Mouse (Mus musculus): ENCODE data around the gene Abca4. TPM values are rescaled to one million over a fixed set of nuclear protein-coding genes. Genes with fewer than 3 reads are reported as not detected.

The Abca4 gene
- polyA plus RNA-seq, 1 experiment from 2014 or later: 0.94 TPM

DNA sequence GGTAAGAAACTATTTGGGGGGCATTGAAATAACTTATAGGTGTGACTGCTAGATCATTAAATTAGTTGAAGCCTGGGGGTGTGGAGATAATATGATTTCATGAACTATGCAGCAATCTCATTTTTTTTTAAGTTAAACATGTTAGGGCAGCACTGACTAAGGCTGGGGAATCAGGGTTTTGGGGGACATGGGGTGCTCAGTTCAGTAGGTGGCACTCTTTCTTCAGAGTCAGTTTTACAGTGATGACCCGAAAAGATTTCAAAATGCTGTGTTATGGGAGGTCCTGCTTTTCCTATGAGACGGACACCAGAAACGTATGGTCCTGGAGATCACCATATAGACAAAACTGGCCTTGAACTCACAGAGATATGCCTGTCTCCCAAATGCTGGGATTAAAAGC is 99.2 kb downstream of the Abca4 start:
- ATAC-seq (ENCODE audit: insufficient number of reproducible peaks, insufficient read depth, low FRiP score, low TSS enrichment, low read depth): no peak
- no peaks in the 10 kb centered on the region for H3K27me3 ChIP-seq
- H3K27ac ChIP-seq: no peak overlapping the region
- H3K4me1 ChIP-seq: peaks cover 4% of the 10 kb centered on the region
- no peak overlapping the region for H3K9ac ChIP-seq
- H3K4me2 ChIP-seq: no peak overlapping the region
- no peaks in the 10 kb centered on the region for H3K9me3 ChIP-seq
- no peak overlapping the region for H3K4me3 ChIP-seq
- no peaks in the 10 kb centered on the region for H3K36me3 ChIP-seq
- WGBS: 78% methylated on average over 3 of the region's 3 CpGs

DNA sequence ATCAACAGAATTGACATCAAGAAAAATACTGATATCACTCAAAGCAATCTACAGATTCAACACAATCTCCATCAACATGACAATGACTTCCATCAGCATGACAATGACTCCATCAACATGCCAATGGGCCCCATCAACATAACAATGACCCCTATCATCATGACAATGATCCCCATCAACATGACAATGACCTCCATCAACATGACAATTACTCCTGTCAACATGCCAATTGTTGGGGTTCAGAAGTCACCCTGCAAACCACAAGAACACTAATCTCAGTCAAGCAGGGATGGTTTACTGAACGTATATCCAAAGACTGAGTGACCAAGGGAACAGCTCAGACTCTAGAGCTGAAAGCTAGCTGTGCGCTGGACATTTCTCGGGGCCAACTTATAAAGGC is 101.2 kb downstream of the Abca4 start:
- H3K27me3 ChIP-seq: no peaks in the 10 kb centered on the region
- no peak overlapping the region for H3K4me3 ChIP-seq
- peaks cover 4% of the 10 kb centered on the region for H3K4me1 ChIP-seq
- WGBS: 87% methylated on average over 3 of the region's 3 CpGs
- H3K9ac ChIP-seq: no peak overlapping the region
- ATAC-seq (ENCODE audit: insufficient number of reproducible peaks, insufficient read depth, low FRiP score, low TSS enrichment, low read depth): no peak
- no peak overlapping the region for H3K27ac ChIP-seq
- H3K4me2 ChIP-seq: no peak overlapping the region
- H3K36me3 ChIP-seq: no peaks in the 10 kb centered on the region
- no peaks in the 10 kb centered on the region for H3K9me3 ChIP-seq

DNA sequence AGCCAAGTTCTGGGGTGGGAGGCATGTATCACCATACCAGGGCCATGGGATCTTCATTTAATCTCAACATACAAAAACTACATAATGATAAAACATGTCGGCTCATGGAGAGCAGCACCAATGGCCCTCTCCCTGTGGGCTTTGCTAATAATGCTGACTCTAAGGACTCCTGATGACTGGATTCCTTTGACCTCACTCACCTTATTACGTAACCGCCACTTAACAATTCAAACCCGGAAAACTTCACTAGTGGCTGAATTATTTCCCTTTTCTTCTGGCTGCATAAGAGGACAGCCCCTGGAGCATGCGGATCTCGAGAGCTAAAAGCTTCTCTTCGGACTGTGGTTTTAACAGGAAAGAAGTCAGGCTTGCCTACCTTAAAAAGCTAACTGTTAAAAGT is 106.6 kb downstream of the Abca4 start:
- no peaks in the 10 kb centered on the region for H3K9me3 ChIP-seq
- no peak overlapping the region for H3K27ac ChIP-seq
- H3K4me1 ChIP-seq: peaks cover 9% of the 10 kb centered on the region
- no peak overlapping the region for H3K4me3 ChIP-seq
- 77% methylated on average over 7 of the region's 7 CpGs for WGBS
- H3K4me2 ChIP-seq: no peak overlapping the region
- no peaks in the 10 kb centered on the region for H3K27me3 ChIP-seq
- H3K36me3 ChIP-seq: no peaks in the 10 kb centered on the region
- no peak for ATAC-seq (ENCODE audit: insufficient number of reproducible peaks, insufficient read depth, low FRiP score, low TSS enrichment, low read depth)
- H3K9ac ChIP-seq: no peak overlapping the region

DNA sequence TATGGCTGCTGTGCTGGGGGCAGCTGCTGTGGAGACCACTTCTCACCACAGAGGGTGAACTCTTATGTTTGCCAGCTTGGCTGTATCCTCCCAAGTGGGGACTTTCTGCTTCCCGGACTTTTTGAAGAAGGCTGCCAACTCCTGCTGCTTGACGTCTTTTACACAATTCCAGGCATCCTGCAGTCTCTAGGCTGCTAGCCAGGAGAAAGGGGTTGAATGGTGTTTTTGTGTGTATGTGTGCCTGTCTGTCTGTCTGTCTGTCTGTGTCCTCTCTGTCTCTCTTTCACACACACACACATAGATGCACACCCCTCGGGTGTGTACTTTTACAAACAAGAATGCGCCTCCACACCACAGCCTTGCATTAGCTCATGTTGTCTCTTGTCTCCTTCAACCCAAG is 108.2 kb downstream of the Abca4 start:
- Histone ChIP-seq H3K36me3 (no peaks in the 10 kb centered on the region), H3K27me3 (no peaks in the 10 kb centered on the region), H3K4me2 (no peak overlapping the region), H3K27ac (no peak overlapping the region), H3K4me3 (no peak overlapping the region), H3K9me3 (no peaks in the 10 kb centered on the region), H3K9ac (no peak overlapping the region), H3K4me1 (peaks cover 9% of the 10 kb centered on the region)
- WGBS: 58% methylated on average over 4 of the region's 4 CpGs
- no peak for ATAC-seq (ENCODE audit: insufficient number of reproducible peaks, insufficient read depth, low FRiP score, low TSS enrichment, low read depth)

DNA sequence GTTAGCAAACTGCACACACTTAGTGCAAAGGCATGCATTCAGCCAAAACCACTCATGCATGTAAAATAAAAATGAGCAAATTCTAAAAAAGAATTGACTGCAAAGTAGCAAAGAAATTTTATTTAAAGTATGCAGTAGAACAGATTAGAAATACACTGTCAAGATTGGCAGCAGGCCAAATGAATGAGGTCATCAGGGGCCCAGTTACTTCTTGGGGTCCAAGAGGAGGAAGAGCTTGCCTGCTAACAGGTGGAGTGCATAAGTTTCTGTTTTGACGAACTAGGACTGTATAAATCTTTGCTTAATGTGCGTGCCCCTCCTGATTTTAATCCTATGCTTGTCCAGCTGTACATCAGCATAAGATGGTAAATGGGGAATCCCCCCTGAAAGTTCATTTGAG is 109.8 kb downstream of the Abca4 start:
- Histone ChIP-seq H3K4me1 (0 out of 2 replicates have a peak, but pooled peaks cover 5% of the 10 kb centered on the region), H3K36me3 (no peaks in the 10 kb centered on the region), H3K9ac (no peak overlapping the region), H3K4me3 (no peak overlapping the region), H3K27me3 (no peaks in the 10 kb centered on the region), H3K9me3 (no peaks in the 10 kb centered on the region), H3K27ac (no peak overlapping the region), H3K4me2 (no peak overlapping the region)
- 75% methylated on average over 2 of the region's 2 CpGs for WGBS
- no peak for ATAC-seq (ENCODE audit: insufficient number of reproducible peaks, insufficient read depth, low FRiP score, low TSS enrichment, low read depth)

DNA sequence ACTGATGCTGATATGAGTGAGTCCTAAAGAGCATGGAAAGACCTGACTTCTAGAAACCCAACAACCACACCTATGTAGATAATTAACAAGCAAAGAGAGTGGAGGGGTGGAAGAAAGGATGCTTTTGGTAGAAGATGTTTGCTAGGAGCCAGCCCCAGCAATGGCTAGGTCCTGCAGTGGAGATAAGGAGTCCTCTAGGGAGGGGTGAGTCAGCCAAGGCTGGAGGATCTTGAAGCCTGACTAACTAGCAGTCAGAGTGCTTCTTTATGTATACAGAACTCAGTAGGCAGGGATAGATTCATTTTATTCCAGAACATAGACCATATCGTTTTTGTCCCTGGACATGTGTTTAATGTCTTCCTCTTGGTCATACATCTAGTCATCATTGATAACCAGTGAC is 115.2 kb downstream of the Abca4 start:
- no peak for ATAC-seq (ENCODE audit: insufficient number of reproducible peaks, insufficient read depth, low FRiP score, low TSS enrichment, low read depth)
- Histone ChIP-seq H3K4me2 (no peak overlapping the region), H3K9me3 (no peaks in the 10 kb centered on the region), H3K36me3 (no peaks in the 10 kb centered on the region), H3K9ac (no peak overlapping the region), H3K27ac (no peak overlapping the region), H3K27me3 (no peaks in the 10 kb centered on the region), H3K4me3 (no peak overlapping the region), H3K4me1 (0 out of 2 replicates have a peak, but pooled peaks cover under 1% of the 10 kb centered on the region)
- 86% methylated on average over 1 of the region's 1 CpGs for WGBS

DNA sequence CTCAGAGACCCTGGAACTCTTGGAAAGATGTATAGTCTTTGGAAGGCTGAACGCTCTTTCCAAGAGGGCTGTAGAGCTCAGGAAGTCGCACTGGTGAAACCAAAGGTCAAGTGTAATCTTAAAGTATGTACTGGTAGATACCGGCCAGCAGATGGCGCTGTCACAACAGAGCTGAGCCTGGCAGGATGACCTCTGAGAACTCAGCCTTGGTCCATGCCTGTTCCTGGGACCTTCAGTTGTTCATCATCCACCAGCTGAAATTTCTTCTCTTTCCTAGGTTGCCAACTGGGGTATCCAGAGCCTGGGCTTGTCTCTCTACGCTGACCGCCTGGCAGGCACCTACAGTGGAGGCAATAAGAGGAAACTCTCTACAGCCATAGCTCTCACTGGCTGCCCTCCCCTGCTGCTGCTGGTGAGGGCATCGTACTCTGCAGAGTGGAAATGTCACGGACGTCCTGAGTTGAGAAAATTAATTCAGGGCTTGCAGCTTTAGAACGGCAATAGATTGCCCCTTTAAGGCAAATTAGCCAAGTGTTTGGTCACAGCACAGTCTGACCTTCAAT is 125.5 kb downstream of the Abca4 start:
- Histone ChIP-seq H3K27ac (no peak overlapping the region), H3K27me3 (no peaks in the 10 kb centered on the region), H3K4me3 (no peak overlapping the region), H3K4me1 (no peaks in the 10 kb centered on the region), H3K9me3 (no peaks in the 10 kb centered on the region), H3K9ac (no peak overlapping the region), H3K4me2 (no peak overlapping the region), H3K36me3 (no peaks in the 10 kb centered on the region)
- ATAC-seq (ENCODE audit: insufficient number of reproducible peaks, insufficient read depth, low FRiP score, low TSS enrichment, low read depth): no peak
- WGBS: 40% methylated on average over 10 of the region's 10 CpGs

DNA sequence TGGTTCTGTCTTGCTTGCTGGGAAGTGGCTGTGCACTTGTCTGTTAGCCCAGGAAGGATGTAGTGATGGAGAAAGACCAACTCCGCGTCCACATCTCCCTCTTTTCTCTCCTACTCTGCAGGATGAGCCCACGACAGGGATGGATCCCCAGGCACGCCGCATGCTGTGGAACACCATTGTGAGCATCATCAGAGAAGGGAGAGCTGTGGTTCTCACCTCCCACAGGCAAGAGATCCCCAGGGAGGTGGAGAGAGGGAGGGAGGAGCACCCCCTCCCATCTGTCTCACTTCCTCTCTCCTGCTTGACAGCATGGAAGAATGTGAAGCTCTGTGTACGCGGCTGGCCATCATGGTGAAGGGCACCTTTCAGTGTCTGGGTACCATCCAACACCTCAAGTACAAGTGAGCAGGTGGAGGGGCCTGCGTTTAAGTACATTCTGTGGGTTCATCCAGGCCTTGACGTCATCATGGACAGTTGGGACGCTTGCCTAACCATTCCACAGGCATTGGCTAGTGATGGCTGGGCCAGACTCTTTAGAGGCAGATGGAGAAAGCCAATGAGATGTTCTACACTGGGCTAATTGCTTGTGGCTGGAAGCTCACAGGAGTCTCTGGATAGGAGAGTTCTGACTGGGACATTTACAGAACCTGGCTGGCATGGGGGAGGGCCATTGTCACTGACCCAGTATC is 126.5 kb downstream of the Abca4 start:
- no peaks in the 10 kb centered on the region for H3K9me3 ChIP-seq
- H3K36me3 ChIP-seq: no peaks in the 10 kb centered on the region
- H3K4me1 ChIP-seq: no peaks in the 10 kb centered on the region
- H3K4me3 ChIP-seq: no peak overlapping the region
- no peak overlapping the region for H3K27ac ChIP-seq
- no peaks in the 10 kb centered on the region for H3K27me3 ChIP-seq
- no peak overlapping the region for H3K9ac ChIP-seq
- no peak for ATAC-seq (ENCODE audit: insufficient number of reproducible peaks, insufficient read depth, low FRiP score, low TSS enrichment, low read depth)
- H3K4me2 ChIP-seq: no peak overlapping the region
- 89% methylated on average over 10 of the region's 10 CpGs for WGBS

DNA sequence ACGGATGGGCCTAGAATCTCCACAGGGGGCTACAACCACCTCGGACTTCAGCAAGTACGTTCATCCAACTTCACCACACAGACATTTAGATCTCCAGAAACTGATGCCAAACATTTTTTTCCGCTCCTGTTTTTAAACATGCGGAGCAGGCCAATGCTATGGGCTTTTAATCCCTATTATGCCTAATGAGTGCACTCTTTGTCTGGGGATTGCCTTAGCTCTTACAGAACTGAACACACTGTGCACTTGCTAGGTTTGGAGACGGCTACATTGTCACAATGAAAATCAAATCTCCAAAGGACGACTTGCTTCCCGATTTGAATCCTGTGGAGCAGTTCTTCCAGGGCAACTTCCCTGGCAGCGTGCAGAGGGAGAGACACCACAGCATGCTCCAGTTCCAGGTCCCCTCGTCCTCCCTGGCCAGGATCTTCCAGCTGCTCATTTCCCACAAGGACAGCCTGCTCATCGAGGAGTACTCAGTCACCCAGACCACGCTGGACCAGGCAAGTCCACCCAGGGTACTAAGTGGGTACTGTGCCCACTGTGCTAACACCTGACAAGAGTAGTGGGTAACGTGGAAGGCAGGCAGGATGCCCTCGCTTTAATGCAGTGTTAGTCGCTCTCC is 129.4 kb downstream of the Abca4 start:
- H3K9ac ChIP-seq: no peak overlapping the region
- no peaks in the 10 kb centered on the region for H3K27me3 ChIP-seq
- no peak for ATAC-seq (ENCODE audit: insufficient number of reproducible peaks, insufficient read depth, low FRiP score, low TSS enrichment, low read depth)
- no peak overlapping the region for H3K27ac ChIP-seq
- H3K36me3 ChIP-seq: no peaks in the 10 kb centered on the region
- no peaks in the 10 kb centered on the region for H3K4me1 ChIP-seq
- no peak overlapping the region for H3K4me3 ChIP-seq
- WGBS: 75% methylated on average over 15 of the region's 15 CpGs
- no peak overlapping the region for H3K4me2 ChIP-seq
- H3K9me3 ChIP-seq: no peaks in the 10 kb centered on the region

DNA sequence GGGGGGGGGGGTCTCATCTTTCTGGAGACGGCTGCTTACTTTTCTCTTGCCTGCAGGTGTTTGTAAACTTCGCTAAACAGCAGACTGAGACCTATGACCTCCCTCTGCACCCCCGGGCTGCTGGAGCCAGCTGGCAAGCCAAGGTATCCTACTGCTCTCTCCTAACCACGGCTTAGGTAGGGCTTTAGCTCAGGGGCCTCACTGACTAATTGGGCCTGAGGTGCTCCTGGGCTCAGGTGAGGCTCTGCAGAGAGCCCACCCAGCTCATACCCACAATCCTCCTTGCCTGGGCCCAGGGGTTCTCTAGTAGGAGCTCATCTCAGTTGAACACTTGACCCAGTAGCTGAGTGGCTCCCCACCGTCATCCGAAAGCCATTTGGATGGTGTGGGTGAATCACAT is 131.8 kb downstream of the Abca4 start:
- no peak for ATAC-seq (ENCODE audit: insufficient number of reproducible peaks, insufficient read depth, low FRiP score, low TSS enrichment, low read depth)
- no peaks in the 10 kb centered on the region for H3K4me1 ChIP-seq
- no peak overlapping the region for H3K4me2 ChIP-seq
- H3K36me3 ChIP-seq: no peaks in the 10 kb centered on the region
- no peak overlapping the region for H3K27ac ChIP-seq
- H3K9ac ChIP-seq: no peak overlapping the region
- no peaks in the 10 kb centered on the region for H3K9me3 ChIP-seq
- H3K27me3 ChIP-seq: no peaks in the 10 kb centered on the region
- no peak overlapping the region for H3K4me3 ChIP-seq
- WGBS: 71% methylated on average over 6 of the region's 6 CpGs

DNA sequence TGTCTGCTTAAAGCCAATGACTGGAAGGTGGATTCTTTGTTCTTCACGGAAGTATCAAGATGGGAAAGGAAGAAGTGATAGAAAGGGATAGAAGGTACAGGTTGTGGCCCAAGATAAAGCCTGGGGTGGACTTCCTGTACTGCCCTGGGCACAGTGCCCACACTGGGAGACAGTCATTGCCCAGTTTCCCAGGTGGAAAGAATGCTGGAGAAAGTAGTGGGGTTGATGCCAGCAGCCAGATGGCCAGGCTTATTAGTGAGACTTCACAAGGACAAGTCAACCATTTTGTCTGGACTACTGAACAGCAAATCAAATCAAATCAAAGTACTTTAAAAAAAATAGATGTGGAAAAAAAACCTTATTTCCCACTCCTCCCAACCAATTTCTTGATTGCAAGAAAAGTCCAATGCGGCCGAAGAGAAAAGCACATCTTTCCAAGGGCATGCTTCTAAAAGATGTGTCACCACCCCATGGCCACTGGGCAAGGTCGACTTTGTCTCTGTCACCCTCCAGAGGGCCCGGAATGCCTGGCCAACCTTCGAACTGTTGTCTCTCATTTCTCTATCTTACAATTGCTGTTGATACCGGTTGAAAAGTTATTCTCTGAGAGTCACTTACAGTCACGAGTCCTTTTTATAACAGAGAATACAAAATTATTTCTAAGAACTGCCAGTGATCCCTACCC is 132.6 kb downstream of the Abca4 start:
- H3K4me3 ChIP-seq: no peak overlapping the region
- H3K27me3 ChIP-seq: no peaks in the 10 kb centered on the region
- 89% methylated on average over 8 of the region's 8 CpGs for WGBS
- ATAC-seq (ENCODE audit: insufficient number of reproducible peaks, insufficient read depth, low FRiP score, low TSS enrichment, low read depth): no peak
- H3K4me2 ChIP-seq: no peak overlapping the region
- no peaks in the 10 kb centered on the region for H3K36me3 ChIP-seq
- no peaks in the 10 kb centered on the region for H3K9me3 ChIP-seq
- no peak overlapping the region for H3K27ac ChIP-seq
- H3K4me1 ChIP-seq: no peaks in the 10 kb centered on the region
- no peak overlapping the region for H3K9ac ChIP-seq

DNA sequence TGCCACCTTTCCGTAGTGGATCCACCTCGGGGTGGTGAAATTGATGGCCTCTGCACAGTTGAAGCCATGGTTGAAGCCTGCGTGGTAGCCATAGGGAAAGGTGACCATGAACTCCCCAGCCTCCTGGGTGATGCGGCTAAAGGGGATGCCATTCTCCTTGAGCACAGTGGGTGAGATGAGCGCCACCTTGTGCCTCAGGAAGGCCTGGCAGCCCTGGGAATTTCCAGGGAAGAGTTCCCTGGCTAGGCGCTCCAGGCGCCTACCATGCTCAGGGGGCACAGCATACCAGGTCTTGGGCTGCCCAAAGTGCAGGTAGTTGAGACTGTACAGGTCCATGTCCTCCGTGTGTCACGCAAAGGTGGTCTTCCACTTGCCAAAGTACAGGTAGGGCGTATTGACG is 139.9 kb downstream of the Abca4 start:
- H3K4me1 ChIP-seq: no peaks in the 10 kb centered on the region
- WGBS: 51% methylated on average over 11 of the region's 11 CpGs
- no peak for ATAC-seq (ENCODE audit: insufficient number of reproducible peaks, insufficient read depth, low FRiP score, low TSS enrichment, low read depth)
- H3K4me2 ChIP-seq: no peak overlapping the region
- H3K36me3 ChIP-seq: no peaks in the 10 kb centered on the region
- no peak overlapping the region for H3K27ac ChIP-seq
- H3K9me3 ChIP-seq: no peaks in the 10 kb centered on the region
- H3K4me3 ChIP-seq: no peak overlapping the region
- H3K27me3 ChIP-seq: no peaks in the 10 kb centered on the region
- no peak overlapping the region for H3K9ac ChIP-seq
